Mouse (Mus musculus) cerebellum, adult 11 months (tissue): ENCODE results near the gene Cacna1f.
A peak's percentile ranks its signal among the peaks of the same experiment; 100 is the strongest.

Experiments used
- DNase-seq: peaks from one replicate; pipeline ENCODE4 v3.0.0; 2022

The Cacna1f gene

GRCm38 (mm10) chrX:7606783-7607182, at the start of gene Cacna1f:
Cacna1f (plus strand) TSS chrX:7607083.
- DNase-seq = no peak

GRCm38 (mm10) chrX:7563076-7563475, 43.8 kb upstream of the Cacna1f start:
- no peak for DNase-seq

- no peak for DNase-seq
Measured at GRCm38 (mm10) chrX:7566352-7566751, 40.5 kb upstream of the Cacna1f start.

- no peak for DNase-seq
Measured at GRCm38 (mm10) chrX:7567491-7567890, 39.4 kb upstream of the Cacna1f start.

- DNase-seq = no peak
Measured at GRCm38 (mm10) chrX:7570481-7571175, 36.3 kb upstream of the Cacna1f start.

GRCm38 (mm10) chrX:7571565-7572136, 35.2 kb upstream of the Cacna1f start:
- no peak for DNase-seq

GRCm38 (mm10) chrX:7572466-7572865, 34.4 kb upstream of the Cacna1f start:
- DNase-seq = no peak

GRCm38 (mm10) chrX:7573176-7574086, 33.5 kb upstream of the Cacna1f start, which contains the start of gene Foxp3:
Foxp3 (plus strand) TSS chrX:7573644.
- no peak for DNase-seq

- DNase-seq = peak; percentile 93
Measured at GRCm38 (mm10) chrX:7574087-7574884, 32.6 kb upstream of the Cacna1f start, which contains the start of gene Ppp1r3f. Ppp1r3f (minus strand) TSS chrX:7574283.

GRCm38 (mm10) chrX:7574885-7575231, 32.0 kb upstream of the Cacna1f start:
- DNase-seq = no peak

GRCm38 (mm10) chrX:7581151-7581550, 25.7 kb upstream of the Cacna1f start:
- DNase-seq = no peak

GRCm38 (mm10) chrX:7583881-7584280, 23.0 kb upstream of the Cacna1f start:
- no peak for DNase-seq

- no peak for DNase-seq
Measured at GRCm38 (mm10) chrX:7586356-7586755, 20.5 kb upstream of the Cacna1f start.

GRCm38 (mm10) chrX:7595371-7595770, 11.5 kb upstream of the Cacna1f start:
- DNase-seq = no peak

- no peak for DNase-seq
Measured at GRCm38 (mm10) chrX:7604004-7604403, 2.9 kb upstream of the Cacna1f start.

GRCm38 (mm10) chrX:7604879-7605574, 1.9 kb upstream of the Cacna1f start, which contains the start of gene Ccdc22:
Ccdc22 (minus strand) TSS chrX:7605517.
- peak; percentile 78 for DNase-seq

GRCm38 (mm10) chrX:7605575-7605941, 1.3 kb upstream of the Cacna1f start:
- no peak for DNase-seq

GRCm38 (mm10) chrX:7610035-7610434, 3.2 kb downstream of the Cacna1f start:
- peak; percentile 24 for DNase-seq

GRCm38 (mm10) chrX:7610536-7611258, 3.8 kb downstream of the Cacna1f start:
- DNase-seq = peak; percentile 33

- DNase-seq = no peak
Measured at GRCm38 (mm10) chrX:7617889-7618551, 11.1 kb downstream of the Cacna1f start.

- no peak for DNase-seq
Measured at GRCm38 (mm10) chrX:7632560-7632959, 25.7 kb downstream of the Cacna1f start.
